Mouse (Mus musculus): Measurements from ENCODE around the gene Ube2q1. TPM values are rescaled to one million over a fixed set of nuclear protein-coding genes. Genes with fewer than 3 reads are reported as not detected.

Gene Ube2q1
- 113 to 123 TPM (median 122 TPM) in 4 replicates for total RNA-seq (2023; ENCODE audit: inconsistent age)

DNA sequence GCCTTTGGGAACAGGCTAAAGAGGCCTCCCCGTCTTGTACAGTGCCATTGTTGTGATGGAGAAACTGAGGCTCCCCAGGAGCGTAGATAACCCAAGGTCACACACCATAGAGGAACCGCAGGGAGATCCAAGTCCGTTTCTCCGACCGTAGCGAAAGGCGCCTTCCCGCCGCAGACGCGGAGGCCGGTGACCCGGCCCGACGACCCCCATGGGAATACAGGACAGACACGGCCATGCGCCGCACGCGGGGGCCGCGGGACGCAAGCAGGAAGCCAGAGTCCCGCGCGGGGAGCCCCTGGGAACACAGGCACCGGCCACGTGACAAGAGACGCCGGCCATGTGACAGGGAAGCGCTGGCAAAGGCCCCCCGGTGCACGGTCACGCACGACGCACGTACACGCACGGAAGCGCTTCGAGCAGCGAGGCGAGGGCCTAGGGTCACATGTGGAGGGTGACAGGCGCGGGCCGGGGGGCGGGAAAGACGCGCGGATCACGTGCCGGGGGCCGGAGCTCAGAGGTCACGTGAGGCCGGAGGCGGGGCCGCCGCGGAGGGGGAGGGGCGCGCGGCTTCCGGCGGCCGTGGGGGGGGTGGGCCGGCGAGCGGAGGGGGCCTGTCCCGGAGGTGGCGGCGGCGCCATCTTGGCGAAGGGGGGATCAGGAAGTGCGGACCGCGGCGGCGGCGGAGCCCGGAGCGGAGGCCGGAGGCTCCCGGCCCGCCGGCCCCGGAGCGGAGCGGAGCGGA, at the start of gene Ube2q1:
Ube2q1 (plus strand) TSS at position 649 of the 742 bp plus-strand sequence.

DNA sequence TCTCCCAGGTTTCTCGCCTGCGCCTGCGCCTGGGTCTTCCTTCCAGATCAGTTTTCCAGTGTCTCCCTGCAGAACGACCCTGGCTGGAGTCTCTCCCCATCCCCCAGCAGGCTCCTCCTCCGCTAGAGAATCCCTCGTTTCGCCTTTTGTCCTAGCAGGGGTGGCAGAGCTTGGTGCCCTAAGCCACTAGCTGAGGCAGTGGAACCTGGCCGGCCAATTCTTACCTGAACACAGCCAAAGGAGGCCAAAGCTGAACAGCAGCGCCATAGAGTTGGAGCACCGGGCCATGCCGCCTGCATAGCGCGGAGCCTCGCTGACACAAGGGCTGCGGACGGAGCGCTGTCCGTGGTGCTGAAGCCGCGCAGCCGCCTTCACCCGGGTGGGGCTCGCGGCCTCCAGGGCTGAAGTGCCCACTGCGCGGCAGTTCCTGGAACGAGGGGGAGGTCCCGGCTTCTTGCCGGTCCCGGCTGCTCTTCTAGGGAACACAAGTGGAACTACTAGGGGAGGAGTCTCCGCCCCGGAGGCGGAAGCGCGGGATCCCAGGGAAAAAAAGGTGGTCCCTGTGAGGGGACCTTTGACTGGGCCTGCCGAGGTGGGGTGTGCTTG, 9.2 kb upstream of the Ube2q1 start, which contains the start of gene Chrnb2:
Chrnb2 (minus strand) TSS at position 514 of the 606 bp plus-strand sequence.

DNA sequence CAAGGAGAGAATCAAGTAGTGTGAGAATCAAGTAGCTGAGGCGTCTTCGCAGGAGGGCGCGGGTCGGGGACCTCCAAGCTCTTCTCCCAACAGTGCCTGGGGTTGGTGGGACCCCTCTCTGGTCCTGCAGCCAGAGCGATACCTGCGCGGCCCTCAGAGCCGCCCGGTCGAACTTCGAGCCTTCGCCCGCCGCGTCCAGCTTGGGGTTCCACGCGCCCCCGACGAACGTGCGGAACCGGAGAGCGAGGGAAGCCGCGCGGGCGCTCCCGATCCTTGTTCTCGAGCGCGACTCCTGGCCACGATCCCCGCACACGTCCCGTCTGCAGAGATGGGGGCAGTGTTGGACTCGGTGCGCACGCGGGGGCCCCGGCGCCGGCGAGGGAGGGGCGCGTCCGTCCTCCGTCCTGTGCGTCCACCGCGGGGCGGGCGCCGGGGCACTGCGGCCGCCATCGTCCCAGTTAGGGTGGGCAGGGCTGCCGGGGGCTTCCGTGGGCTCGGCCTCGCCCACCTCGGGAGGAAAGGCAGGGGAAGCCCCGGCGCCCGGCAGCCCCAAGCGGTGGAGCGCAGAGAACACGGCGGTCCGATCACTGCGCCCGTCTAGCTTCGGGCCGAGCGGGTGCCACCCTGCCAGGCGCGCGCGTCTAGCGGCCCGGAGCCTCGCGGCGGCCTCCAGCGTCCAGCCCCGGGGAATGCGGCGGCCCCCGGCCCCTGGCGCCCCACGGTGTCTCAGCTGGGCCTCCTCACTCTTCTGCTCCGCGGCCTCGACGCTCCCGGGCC, 57.6 kb downstream of the Ube2q1 start, which contains the start of gene She:
She (plus strand) TSS at position 556 of the 777 bp plus-strand sequence.

Other genes starting within 250 kb of the Ube2q1 start
- gene Adar, start 58.6 kb upstream of the Ube2q1 start, total RNA-seq (2023; ENCODE audit: inconsistent age), result 171 to 204 TPM (median 180 TPM) in 4 replicates
- gene Chrnb2, start 9.0 kb upstream of the Ube2q1 start, total RNA-seq (2023; ENCODE audit: inconsistent age), result 1.2 to 1.7 TPM (median 1.4 TPM) in 4 replicates
- not detected in 4 replicates for gene She, start 57.8 kb downstream of the Ube2q1 start, total RNA-seq (2023; ENCODE audit: inconsistent age)
- gene Il6ra, start 139.6 kb downstream of the Ube2q1 start, total RNA-seq (2023; ENCODE audit: inconsistent age), result 13.6 to 18.3 TPM (median 14.7 TPM) in 4 replicates
- gene Atp8b2, start 189.9 kb downstream of the Ube2q1 start, total RNA-seq (2023; ENCODE audit: inconsistent age), result 51.2 to 87.2 TPM (median 63.8 TPM) in 4 replicates
- 49.4 to 71.9 TPM (median 64.8 TPM) in 4 replicates for gene Hax1, start 225.2 kb downstream of the Ube2q1 start, total RNA-seq (2023; ENCODE audit: inconsistent age)

All from B cell, adult (primary cell).